Mouse (Mus musculus) small intestine, adult 2 months (tissue): ENCODE results near the gene Ier2.

Source experiments
- CTCF ChIP-seq: fragments of 200-500 bp; IDR thresholded peaks from 2 replicates; pipeline ENCODE4 v1.5.1; 2012; ENCODE audit warnings: low read depth, mild to moderate bottlenecking, control low read depth, inconsistent platforms, low read length, moderate library complexity, mixed read lengths; ENCODE audit not compliant: insufficient replicate concordance, insufficient read length; ENCODE audit errors: extremely low read depth
- POLR2A ChIP-seq: fragments of 200-500 bp; IDR thresholded peaks from 2 replicates; pipeline ENCODE4 v1.6.1; 2012; ENCODE audit warnings: low read depth, mild to moderate bottlenecking, control low read depth, inconsistent platforms, low read length, moderate library complexity

GRCm38 (mm10) chr8:84655336-84656190 is 7.1 kb downstream of the Ier2 start:
- TF ChIP-seq CTCF (no peak), POLR2A (no peak)
